Mouse (Mus musculus) olfactory bulb, adult 2 months (tissue): ENCODE measurements around the gene Pknox2. TPM values are rescaled to one million over a fixed set of nuclear protein-coding genes. Genes with fewer than 3 reads are reported as not detected.

Experiments used
- H3K27ac ChIP-seq: fragments of 200-500 bp; 2 replicates; pipeline ENCODE4 v1.5.1; 2012; ENCODE audit warnings: low read depth, low read length; ENCODE audit not compliant: insufficient read depth
- H3K4me1 ChIP-seq: fragments of 200-500 bp; 2 replicates; pipeline ENCODE4 v1.6.1; 2012; ENCODE audit warnings: low read length; ENCODE audit not compliant: control insufficient read depth, insufficient read depth
- H3K4me3 ChIP-seq: fragments of 200-500 bp; 2 replicates; pipeline ENCODE4 v1.5.1; 2012; ENCODE audit warnings: mild to moderate bottlenecking, low read depth, low read length, moderate library complexity; ENCODE audit not compliant: insufficient read depth
- CTCF ChIP-seq: fragments of 200-500 bp; IDR thresholded peaks from 2 replicates; pipeline ENCODE4 v1.5.1; 2012; ENCODE audit warnings: low read depth, mild to moderate bottlenecking, low read length, moderate library complexity; ENCODE audit not compliant: insufficient read depth
- POLR2A ChIP-seq: fragments of 200-500 bp; IDR thresholded peaks from 2 replicates; pipeline ENCODE4 v1.6.1; 2012; ENCODE audit warnings: mild to moderate bottlenecking, low read depth, low read length, moderate library complexity; ENCODE audit not compliant: insufficient read depth
- WGBS: fragments of 180-500 bp; shearing (Covaris S2); methylation state at CpG from one replicate; pipeline ENCODE4 v1.1.7; 2018; 5-methylcytosine and 5-hydroxymethylcytosine counted together
- polyA plus RNA-seq: library from polyadenylated mRNA; stranded (reverse); fragments of >200 nt; gene quantifications from 2 replicates; pipeline ENCODE4 v1.2.4, GENCODE M21; 2012; ENCODE audit warnings: low replicate concordance; ENCODE audit not compliant: missing spikeins, insufficient read depth, insufficient read length

Pknox2 gene
- polyA plus RNA-seq, 1 experiment = not detected

- 67% methylated on average over 4 of the region's 4 CpGs for WGBS
- TF ChIP-seq CTCF (no peak), POLR2A (no peak)
Observed at GRCm38 (mm10) chr9:37075903-37076302, 71.3 kb downstream of the Pknox2 start.

DNA sequence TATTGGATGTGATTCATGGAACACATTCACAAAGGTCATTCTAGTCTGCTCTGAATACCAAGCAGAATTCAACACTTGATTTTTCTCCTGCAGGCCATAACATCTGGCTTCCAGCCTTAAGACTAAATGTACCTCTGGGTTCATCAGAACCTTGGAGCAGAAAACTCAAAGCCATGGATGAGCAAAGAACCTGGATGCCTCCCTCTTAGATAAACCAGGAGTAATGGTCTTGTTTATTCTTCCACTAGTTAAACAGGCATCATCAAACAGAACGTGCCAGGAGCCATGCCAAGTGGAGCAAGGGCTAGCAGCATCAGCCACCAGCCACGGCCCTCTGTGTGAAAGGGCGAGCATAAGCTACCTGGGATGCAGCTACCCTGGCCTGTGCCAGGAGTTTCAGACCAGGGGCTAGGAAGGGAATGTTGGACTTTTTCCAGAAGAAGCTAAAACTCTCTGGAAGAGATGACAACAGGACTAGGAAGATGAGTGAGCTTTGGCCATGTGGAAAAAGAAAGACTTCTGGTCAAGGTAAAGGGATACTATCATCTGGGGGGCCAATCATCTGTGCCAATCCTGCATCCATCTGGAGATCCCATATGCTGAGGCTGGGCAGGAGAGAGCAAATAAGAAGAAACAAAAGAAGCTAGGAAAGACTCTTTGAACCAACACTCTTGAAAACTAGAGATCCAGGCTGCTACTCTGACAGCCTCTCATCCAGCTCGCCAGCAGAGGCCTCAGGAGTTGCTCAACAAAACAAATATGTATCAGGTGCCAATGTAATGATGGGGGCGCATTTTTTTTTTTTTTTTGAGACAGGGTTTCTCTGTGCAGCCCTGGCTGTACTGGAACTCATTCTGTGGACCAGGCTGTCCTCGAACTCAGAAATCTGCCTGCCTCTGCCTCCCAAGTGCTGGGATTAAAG lies 77.6 kb downstream of the Pknox2 start:
- no peak for TF ChIP-seq POLR2A
- H3K4me1 ChIP-seq = peaks cover 4% of the 10 kb centered on the region; the same call in 1 of the 2 replicates
- 90% methylated on average over 6 of the region's 6 CpGs for WGBS
- no peak overlapping the region for H3K27ac ChIP-seq
- no peak overlapping the region for H3K4me3 ChIP-seq

More at GRCm38 (mm10) chr9:37075903-37076302, 71.3 kb downstream of the Pknox2 start:
- H3K4me3 ChIP-seq = no peak overlapping the region
- no peak overlapping the region for H3K27ac ChIP-seq
- peaks cover 8% of the 10 kb centered on the region for H3K4me1 ChIP-seq

DNA sequence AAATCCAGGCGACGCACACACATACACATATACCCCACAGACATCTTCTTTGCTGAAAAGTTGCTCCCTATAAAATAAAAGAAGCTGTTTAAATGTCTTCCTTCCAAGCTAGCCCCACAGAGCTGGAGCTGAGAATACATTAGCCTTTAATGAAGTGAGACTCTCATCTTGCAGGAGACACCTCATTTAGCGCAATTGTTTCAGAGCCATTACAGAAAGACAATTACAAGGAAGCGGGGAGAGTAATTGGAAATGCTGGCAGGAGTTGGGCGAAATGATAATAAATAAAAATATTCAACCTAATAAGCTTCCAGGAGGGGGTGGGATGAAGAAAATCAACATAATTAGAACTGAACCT lies 79.8 kb downstream of the Pknox2 start:
- no peak overlapping the region for H3K27ac ChIP-seq
- 62% methylated on average over 5 of the region's 5 CpGs for WGBS
- TF ChIP-seq CTCF (no peak), POLR2A (no peak)
- peaks cover 4% of the 10 kb centered on the region; the same call in 1 of the 2 replicates for H3K4me1 ChIP-seq
- no peak overlapping the region for H3K4me3 ChIP-seq

DNA sequence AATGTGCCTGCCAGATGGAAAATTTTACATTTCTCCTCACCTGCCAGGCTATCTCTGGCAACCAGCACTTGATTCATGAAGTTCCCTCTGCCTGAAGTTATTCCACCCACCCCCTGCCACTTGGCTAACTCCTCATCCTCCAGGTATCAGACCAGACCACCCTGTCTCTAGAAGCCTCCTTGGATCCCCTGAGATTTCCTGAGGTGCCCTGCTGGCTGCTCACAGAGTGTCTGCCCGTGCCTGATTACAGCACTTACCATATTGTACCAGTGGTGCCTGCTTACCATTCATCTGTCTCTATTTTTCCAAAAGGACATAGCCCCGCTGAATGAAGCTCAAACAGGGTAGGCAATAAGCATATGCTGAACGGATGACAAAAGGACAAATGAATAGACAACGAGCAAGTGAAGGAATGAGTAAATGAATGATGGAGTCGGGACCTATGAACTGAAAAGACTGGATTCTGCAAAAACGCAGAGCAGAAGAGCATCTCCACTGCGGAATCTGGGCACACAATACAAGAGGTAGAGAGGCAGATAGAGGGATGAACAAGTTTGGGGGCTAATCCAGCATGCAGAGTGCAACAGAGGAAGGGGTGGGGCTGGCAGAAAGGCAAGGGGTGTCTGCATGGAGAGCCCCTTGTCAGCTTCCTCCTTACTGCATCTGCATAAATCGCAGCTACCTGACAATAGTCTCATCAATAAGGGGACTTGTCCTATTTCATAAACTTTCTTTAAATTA lies 80.3 kb downstream of the Pknox2 start:
- Histone ChIP-seq H3K4me1 (peaks cover 4% of the 10 kb centered on the region; the same call in 1 of the 2 replicates), H3K4me3 (no peak overlapping the region), H3K27ac (no peak overlapping the region)
- TF ChIP-seq CTCF (no peak), POLR2A (no peak)
- 65% methylated on average over 8 of the region's 8 CpGs for WGBS

DNA sequence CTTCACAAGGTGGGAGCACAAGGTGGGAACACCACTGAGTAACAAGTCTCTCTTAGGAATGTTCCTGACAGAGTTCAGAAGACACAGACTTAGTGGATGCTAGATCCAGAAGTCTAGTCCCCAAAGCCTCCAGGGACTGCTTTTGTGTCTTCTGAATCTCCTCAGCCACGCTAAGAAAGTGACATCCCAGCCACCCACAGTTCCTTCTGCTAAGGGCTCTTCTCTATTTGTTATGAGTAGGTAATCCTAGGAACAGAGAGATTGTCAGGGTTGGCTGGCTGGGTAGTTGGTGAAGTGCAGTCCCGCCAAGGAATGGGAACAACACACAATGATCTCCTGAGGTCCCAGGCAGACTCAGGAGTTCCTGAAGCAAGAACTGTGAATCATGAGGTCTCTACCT lies 85.6 kb downstream of the Pknox2 start:
- Histone ChIP-seq H3K4me3 (no peak overlapping the region), H3K4me1 (peaks cover 7% of the 10 kb centered on the region), H3K27ac (no peak overlapping the region)
- TF ChIP-seq CTCF (no peak), POLR2A (no peak)
- 61% methylated on average over 2 of the region's 2 CpGs for WGBS

DNA sequence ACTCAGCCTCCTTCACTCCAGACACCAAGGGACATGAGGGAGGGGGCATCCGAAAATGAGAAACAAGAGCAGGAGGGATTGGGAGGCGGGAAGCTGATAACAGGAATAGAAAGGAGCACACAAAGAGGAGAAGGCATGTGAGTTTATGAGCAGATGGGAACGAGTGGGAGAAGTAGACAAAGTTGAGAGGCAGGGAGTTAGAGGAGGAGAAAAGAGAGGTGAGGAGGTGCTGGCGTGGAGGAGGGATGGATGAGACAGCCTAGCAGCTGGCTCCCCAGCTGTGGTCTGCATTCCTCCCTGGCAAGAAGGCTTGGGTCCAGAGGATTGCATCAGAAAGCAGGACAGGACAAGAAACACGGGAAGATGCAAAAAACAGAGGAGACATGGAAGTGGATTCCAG lies 92.5 kb downstream of the Pknox2 start:
- peaks cover 18% of the 10 kb centered on the region for H3K4me1 ChIP-seq
- H3K4me3 ChIP-seq = no peak overlapping the region
- H3K27ac ChIP-seq = 0 out of 2 replicates have a peak overlapping the region, but pooled peaks have one; percentile 11

GRCm38 (mm10) chr9:37053601-37054512 lies 93.3 kb downstream of the Pknox2 start:
- WGBS = 30% methylated on average over 21 of the region's 21 CpGs
- H3K27ac ChIP-seq = no peak overlapping the region
- H3K4me3 ChIP-seq = no peak overlapping the region
- peaks cover 18% of the 10 kb centered on the region for H3K4me1 ChIP-seq
- TF ChIP-seq CTCF (no peak), POLR2A (no peak)

More for the DNA sequence above, 92.5 kb downstream of the Pknox2 start:
- TF ChIP-seq CTCF = no peak
- no peak for TF ChIP-seq POLR2A
- WGBS = 47% methylated on average over 5 of the region's 5 CpGs

DNA sequence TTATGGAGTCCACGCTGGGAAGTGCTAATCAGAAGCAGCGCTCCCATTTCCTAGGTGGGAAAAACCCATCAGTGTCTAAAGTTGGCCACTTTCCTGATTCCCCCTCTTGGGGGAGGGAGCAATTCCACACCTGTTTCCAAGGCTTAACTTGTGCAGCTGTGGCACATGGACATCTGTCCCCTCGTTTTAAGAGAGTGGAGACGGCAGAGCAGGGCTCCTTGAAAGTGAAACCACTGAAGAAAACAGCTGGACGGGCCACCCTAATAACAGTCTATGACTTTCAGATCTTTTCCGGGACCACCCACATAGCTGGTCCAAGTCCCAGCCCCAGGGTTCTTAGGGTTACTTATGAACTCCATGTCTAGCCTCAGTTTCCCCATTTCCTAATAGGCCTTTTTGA lies 94.2 kb downstream of the Pknox2 start:
- WGBS = 73% methylated on average over 6 of the region's 6 CpGs
- no peak for TF ChIP-seq POLR2A
- TF ChIP-seq CTCF = no peak
- Histone ChIP-seq H3K4me3 (no peak overlapping the region), H3K27ac (no peak overlapping the region), H3K4me1 (peaks cover 18% of the 10 kb centered on the region)
